Mouse (Mus musculus) yolk sac, embryonic 10.5 days (tissue): ENCODE measurements around the gene Cxcl12.

Experiments used
- DNase-seq: peaks from one replicate; pipeline ENCODE4 v3.0.0-alpha.2; 2017; ENCODE audit warnings: low spot score

Cxcl12 gene

GRCm38 (mm10) chr6:117220831-117221345 lies 52.6 kb downstream of the Cxcl12 start:
- peak; percentile 33 for DNase-seq
